Mouse (Mus musculus): Measurements from ENCODE around the gene Plcg2. TPM values are rescaled to one million over a fixed set of nuclear protein-coding genes. Genes with fewer than 3 reads are reported as not detected.

Plcg2 gene
- polyA plus RNA-seq, 1 experiment: 3.2 TPM

DNA sequence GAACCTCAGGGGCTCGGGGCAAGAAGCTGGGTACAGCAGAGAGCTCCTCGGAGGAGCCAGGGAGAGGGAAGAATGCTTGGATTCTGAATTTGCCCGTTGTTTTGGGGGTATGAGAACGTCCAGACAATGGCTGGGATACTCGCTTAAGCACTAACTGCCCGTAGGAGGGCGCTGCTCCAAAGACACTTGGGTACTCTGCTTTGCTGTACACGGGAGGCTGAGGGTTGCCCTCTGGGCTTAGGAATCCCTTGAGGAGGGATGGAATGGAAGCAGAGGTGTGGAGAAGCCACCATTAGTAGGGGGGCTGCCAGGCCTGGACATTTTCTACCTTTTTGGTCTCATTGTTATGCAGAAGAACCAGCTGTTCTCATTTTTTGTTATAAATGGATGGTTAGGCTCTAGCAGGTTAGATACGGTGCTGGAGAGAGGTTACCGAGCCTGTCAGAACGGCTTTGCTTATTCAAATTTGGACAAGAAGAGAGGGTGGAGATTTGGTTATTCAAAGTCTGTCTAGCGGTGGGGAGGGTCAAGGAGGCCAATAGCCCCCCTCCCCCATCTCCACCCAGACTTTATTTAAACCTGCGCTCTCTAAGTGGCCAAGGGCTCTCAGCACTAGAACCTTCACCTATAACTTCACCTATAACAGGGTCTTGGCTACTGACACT lies 5.4 kb downstream of the Plcg2 start:
- H3K4me3 ChIP-seq (ENCODE audit: insufficient read depth, low read length): no peak overlapping the region
- TF ChIP-seq CTCF (IDR thresholded peaks at IDR 0.05; ENCODE audit: borderline replicate concordance, insufficient read depth, low read length) (no peak), POLR2A (IDR thresholded peaks at IDR 0.05; ENCODE audit: low read depth, low read length) (no peak)
- H3K4me1 ChIP-seq (ENCODE audit: control insufficient read depth, insufficient read depth, low read length): no peaks in the 10 kb centered on the region
- no peak overlapping the region for H3K27ac ChIP-seq (ENCODE audit: insufficient read depth, low read length)

DNA sequence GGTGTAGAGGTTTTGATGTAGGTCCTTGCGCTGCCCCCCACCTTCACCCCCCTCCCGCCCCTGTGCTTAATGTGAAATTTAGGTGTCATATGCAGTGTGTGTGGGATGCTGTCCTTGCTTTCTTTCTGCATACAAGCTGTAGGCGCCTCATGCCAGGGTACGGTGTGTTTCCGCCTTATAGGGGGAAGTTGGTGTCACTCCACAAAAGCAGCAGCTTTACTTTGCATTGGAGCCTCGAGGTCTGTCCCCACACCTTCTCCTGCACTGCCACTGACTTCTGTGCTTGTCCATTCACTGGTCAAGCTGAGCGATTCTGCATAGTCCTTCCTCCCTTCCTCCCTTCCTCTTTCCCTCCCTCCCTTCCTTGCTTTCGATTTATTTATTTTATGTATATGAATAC lies 9.6 kb downstream of the Plcg2 start:
- Histone ChIP-seq H3K27ac (ENCODE audit: insufficient read depth, low read length) (no peak overlapping the region), H3K4me1 (ENCODE audit: control insufficient read depth, insufficient read depth, low read length) (no peaks in the 10 kb centered on the region), H3K4me3 (ENCODE audit: insufficient read depth, low read length) (no peak overlapping the region)
- TF ChIP-seq POLR2A (IDR thresholded peaks at IDR 0.05; ENCODE audit: low read depth, low read length) (no peak), CTCF (IDR thresholded peaks at IDR 0.05; ENCODE audit: borderline replicate concordance, insufficient read depth, low read length) (no peak)

DNA sequence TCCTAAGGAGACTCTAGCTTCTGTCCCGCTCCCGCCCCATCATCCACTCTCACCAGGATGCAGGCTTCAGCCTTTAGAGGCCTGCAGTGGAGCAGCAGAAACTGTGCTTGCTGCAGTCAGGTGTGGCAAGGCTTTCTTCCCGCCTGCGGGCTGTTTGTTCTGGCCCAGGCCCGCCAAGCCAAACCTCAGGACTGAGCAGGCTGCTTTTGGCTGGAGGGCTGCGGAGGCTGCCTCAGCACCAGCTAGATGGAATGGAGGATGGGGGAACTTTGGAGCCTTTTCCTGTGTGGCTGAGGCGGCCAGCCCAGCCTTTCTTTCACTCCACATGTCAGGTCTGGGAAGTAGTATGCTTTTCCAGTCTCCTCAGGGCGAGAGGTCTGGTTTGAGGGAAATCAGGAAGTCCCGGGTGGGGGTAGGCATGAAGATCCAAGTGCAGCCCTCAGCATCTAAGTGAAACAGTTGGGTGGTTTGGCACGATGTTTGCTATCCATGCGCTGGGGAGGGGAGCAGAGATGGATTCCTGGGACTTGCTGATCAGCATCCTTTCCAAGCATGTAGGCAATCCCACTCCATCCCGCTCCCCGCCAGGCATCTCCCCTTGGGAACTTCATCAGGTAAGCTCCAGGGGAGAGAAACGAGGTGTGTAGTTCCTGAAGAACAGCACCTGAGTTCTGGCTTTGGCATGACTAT lies 18.9 kb downstream of the Plcg2 start:
- H3K4me1 ChIP-seq (ENCODE audit: control insufficient read depth, insufficient read depth, low read length): no peaks in the 10 kb centered on the region; the same call in 1 of the 2 replicates
- no peak for TF ChIP-seq POLR2A (IDR thresholded peaks at IDR 0.05; ENCODE audit: low read depth, low read length)
- TF ChIP-seq CTCF (IDR thresholded peaks at IDR 0.05; ENCODE audit: borderline replicate concordance, insufficient read depth, low read length): no peak
- no peak overlapping the region for H3K27ac ChIP-seq (ENCODE audit: insufficient read depth, low read length)
- no peak overlapping the region for H3K4me3 ChIP-seq (ENCODE audit: insufficient read depth, low read length)

DNA sequence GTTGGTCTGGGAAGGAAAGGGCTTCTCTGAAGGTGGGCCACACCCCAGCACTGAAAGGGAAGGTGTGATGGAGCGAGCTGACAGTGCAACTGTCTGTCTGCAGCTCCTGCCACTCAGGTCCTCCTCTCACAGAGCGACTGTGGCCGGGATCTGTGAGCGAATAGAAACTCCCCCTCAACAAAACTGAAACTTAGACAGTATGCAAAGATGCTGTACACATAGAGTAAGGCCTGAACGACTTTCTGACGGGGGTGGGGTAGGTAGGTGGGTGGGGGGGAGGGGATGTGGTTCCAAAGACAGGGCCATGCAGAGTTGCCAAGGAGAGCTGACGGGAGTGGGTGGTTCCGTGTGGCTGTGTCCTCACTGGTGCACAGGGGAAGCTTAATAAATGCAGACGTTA lies 19.8 kb downstream of the Plcg2 start:
- TF ChIP-seq POLR2A (IDR thresholded peaks at IDR 0.05; ENCODE audit: low read depth, low read length) (no peak), CTCF (IDR thresholded peaks at IDR 0.05; ENCODE audit: borderline replicate concordance, insufficient read depth, low read length) (no peak)
- no peaks in the 10 kb centered on the region; the same call in 1 of the 2 replicates for H3K4me1 ChIP-seq (ENCODE audit: control insufficient read depth, insufficient read depth, low read length)
- H3K4me3 ChIP-seq (ENCODE audit: insufficient read depth, low read length): no peak overlapping the region
- no peak overlapping the region for H3K27ac ChIP-seq (ENCODE audit: insufficient read depth, low read length)

DNA sequence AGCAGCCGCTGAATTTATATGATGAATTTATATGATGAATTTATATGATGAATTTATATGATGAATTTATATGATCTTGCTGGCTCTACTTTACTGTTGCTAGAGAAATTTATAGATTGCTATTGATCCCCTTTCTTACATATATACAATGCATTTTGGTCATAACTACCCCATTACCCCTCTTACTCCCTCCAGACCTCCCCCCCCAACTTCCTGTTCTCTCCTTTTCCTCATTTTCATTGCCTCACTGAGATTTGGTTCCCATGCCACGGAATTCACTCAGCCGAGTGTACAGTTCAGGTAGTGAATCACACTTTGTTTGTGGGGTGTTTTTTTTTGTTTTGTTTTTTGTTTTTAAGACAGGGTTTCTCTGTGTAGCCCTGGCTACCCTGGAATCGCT lies 20.8 kb downstream of the Plcg2 start:
- Histone ChIP-seq H3K4me3 (ENCODE audit: insufficient read depth, low read length) (no peak overlapping the region), H3K27ac (ENCODE audit: insufficient read depth, low read length) (no peak overlapping the region), H3K4me1 (ENCODE audit: control insufficient read depth, insufficient read depth, low read length) (no peaks in the 10 kb centered on the region; the same call in 1 of the 2 replicates)
- TF ChIP-seq POLR2A (IDR thresholded peaks at IDR 0.05; ENCODE audit: low read depth, low read length): no peak
- no peak for TF ChIP-seq CTCF (IDR thresholded peaks at IDR 0.05; ENCODE audit: borderline replicate concordance, insufficient read depth, low read length)

DNA sequence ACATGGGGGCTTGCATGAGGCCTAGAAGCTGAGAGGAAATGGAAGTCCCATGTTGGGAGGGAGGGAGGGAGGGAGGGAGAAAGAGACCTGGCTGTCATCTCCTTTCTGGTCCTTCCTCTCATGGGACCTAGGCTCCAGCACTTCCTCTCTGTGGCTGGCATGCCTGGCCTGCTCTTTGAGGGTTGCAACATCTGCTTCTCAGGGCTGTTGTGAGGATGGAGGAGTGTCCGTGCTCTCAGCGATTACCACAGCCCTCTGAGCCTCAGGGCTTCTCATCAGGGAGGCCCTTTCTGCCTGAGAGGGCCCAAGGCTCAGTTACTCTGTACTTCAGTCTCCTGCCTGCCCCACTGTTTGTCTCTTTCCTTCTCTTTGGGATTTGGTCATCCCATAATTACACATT lies 28.1 kb downstream of the Plcg2 start:
- H3K4me3 ChIP-seq (ENCODE audit: insufficient read depth, low read length): no peak overlapping the region
- no peaks in the 10 kb centered on the region for H3K4me1 ChIP-seq (ENCODE audit: control insufficient read depth, insufficient read depth, low read length)
- no peak overlapping the region for H3K27ac ChIP-seq (ENCODE audit: insufficient read depth, low read length)
- TF ChIP-seq CTCF (IDR thresholded peaks at IDR 0.05; ENCODE audit: borderline replicate concordance, insufficient read depth, low read length) (no peak), POLR2A (IDR thresholded peaks at IDR 0.05; ENCODE audit: low read depth, low read length) (no peak)

DNA sequence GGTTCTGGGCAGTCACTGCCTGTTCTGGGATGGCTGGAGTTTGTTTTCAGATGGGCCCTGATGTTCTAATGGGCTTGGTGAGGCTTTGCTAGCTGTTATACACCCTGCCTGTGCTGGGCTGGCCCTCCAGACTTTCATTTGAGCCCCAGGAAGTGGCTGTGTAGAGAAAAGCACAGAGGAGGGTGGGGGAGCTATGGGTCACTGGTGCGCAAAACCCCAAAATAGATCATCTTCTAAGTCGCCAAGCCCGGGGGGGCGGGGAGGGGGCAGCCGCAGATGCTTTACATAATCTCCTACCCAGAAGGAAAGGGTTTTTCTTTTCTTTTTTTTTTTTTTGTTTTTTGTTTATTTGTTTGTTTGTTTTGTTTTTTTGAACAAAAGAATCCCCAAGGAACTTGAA lies 29.9 kb downstream of the Plcg2 start:
- no peak overlapping the region for H3K27ac ChIP-seq (ENCODE audit: insufficient read depth, low read length)
- no peak overlapping the region for H3K4me3 ChIP-seq (ENCODE audit: insufficient read depth, low read length)
- TF ChIP-seq POLR2A (IDR thresholded peaks at IDR 0.05; ENCODE audit: low read depth, low read length) (no peak), CTCF (IDR thresholded peaks at IDR 0.05; ENCODE audit: borderline replicate concordance, insufficient read depth, low read length) (no peak)
- no peaks in the 10 kb centered on the region for H3K4me1 ChIP-seq (ENCODE audit: control insufficient read depth, insufficient read depth, low read length)

DNA sequence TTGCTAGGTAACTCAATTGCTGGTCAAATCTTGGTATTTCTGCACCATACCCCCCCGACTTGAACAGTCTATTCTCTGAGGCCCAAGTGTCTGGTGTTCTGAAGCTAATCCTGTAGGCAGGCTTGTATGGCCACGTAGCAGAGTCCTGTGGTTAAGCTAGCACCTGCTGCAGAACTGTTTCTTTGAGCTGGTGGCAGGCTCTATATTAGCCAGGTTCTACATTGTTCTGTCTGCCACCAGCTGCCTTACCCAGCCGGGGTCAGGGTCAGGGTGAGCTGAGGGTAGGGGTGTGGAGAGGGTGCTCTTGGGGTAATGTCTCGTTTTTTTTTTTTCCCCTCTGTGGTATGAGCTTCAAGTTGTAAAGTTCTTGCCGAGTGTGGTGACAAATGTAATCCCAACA lies 31.1 kb downstream of the Plcg2 start:
- Histone ChIP-seq H3K4me3 (ENCODE audit: insufficient read depth, low read length) (no peak overlapping the region), H3K27ac (ENCODE audit: insufficient read depth, low read length) (no peak overlapping the region), H3K4me1 (ENCODE audit: control insufficient read depth, insufficient read depth, low read length) (no peaks in the 10 kb centered on the region)
- no peak for TF ChIP-seq CTCF (IDR thresholded peaks at IDR 0.05; ENCODE audit: borderline replicate concordance, insufficient read depth, low read length)
- no peak for TF ChIP-seq POLR2A (IDR thresholded peaks at IDR 0.05; ENCODE audit: low read depth, low read length)

DNA sequence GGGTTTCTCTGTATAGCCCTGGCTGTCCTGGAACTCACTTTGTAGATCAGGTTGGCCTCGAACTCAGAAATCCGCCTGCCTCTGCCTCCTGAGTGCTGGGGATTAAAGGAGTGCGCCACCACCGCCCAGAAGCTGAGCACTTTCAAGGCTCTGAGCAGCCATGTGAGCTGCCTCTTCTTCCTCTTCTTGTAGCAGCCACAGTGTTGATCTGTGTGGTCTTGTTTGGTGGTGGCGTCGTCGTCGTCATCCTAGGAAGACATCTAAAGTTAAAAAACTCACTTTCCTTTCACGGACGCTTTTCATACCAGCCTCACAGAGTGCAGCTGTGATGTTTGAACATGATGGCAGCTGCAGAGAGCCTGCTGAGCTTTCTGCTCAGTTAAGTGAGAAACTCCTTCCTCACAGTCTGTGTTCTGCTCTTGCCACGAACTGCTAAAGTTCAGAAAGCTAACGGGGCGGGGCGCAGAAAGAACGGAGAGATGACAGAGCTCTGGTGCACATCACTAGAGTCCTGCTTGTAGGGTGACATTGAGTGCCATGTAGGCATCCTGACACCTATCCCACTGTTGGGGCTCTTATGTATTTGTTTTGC lies 34.4 kb downstream of the Plcg2 start:
- no peak for TF ChIP-seq CTCF (IDR thresholded peaks at IDR 0.05; ENCODE audit: borderline replicate concordance, insufficient read depth, low read length)
- TF ChIP-seq POLR2A (IDR thresholded peaks at IDR 0.05; ENCODE audit: low read depth, low read length): no peak
- Histone ChIP-seq H3K27ac (ENCODE audit: insufficient read depth, low read length) (no peak overlapping the region), H3K4me1 (ENCODE audit: control insufficient read depth, insufficient read depth, low read length) (no peaks in the 10 kb centered on the region), H3K4me3 (ENCODE audit: insufficient read depth, low read length) (no peak overlapping the region)

DNA sequence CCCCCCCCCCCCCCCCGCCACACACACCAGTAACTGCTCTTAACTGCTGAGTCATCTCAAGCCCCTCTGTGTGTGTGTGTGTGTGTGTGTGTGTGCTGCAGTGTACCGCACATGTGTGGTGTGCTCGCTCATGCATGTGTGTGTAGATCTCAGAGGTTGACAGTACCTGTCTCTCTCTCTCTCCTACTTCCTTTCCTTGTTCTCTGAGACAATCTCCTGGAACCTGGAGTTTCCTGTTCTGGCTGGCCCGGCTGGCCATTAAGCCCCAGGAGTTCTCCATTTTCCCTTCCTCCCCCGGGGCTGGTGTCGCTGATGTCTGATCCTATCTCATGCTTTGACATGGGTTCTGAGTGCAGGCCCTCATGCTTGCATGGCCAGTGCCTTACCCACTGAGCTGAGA lies 38.8 kb downstream of the Plcg2 start:
- no peak overlapping the region for H3K4me3 ChIP-seq (ENCODE audit: insufficient read depth, low read length)
- no peaks in the 10 kb centered on the region for H3K4me1 ChIP-seq (ENCODE audit: control insufficient read depth, insufficient read depth, low read length)
- H3K27ac ChIP-seq (ENCODE audit: insufficient read depth, low read length): no peak overlapping the region
- TF ChIP-seq POLR2A (IDR thresholded peaks at IDR 0.05; ENCODE audit: low read depth, low read length) (no peak), CTCF (IDR thresholded peaks at IDR 0.05; ENCODE audit: borderline replicate concordance, insufficient read depth, low read length) (no peak)
